Mouse (Mus musculus): ENCODE measurements around the gene Hvcn1. TPM values are rescaled to one million over a fixed set of nuclear protein-coding genes. Genes with fewer than 3 reads are reported as not detected.

The Hvcn1 gene
- polyA plus RNA-seq (2015; fragmentation: Nextera tagmentation; extraction: Ambion mirVana): 2.6 and 4.1 TPM in 2 replicates

DNA sequence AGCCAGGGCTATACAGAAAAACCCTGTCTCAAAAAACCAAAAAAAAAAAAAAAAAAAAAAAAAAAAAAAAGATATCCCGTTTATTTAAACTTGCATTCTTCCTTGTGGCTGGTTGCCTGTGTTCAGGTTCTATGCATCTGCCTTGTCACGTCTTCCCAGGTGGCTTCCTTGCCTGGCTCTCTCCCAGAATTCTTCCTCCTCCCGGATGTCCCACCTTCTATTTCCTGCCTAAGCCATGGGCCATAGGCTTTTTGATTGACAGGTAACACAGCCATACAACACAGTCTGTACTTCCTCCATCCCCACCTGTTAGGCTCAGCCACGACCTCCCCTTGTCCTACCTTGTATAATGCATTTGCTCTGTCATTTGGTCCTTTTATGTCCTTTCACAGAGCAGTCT, at the start of gene Hvcn1:
Gene Hvcn1, plus strand, starts transcription at position 330 of the 400 bp plus-strand sequence.
- WGBS: 75% methylated on average over 4 of the region's 4 CpGs
- Histone ChIP-seq H3K36me3 (no peaks in the 10 kb centered on the region), H3K4me2 (no peak within 1 kb of the TSS), H3K27ac (no peak within 1 kb of the TSS), H3K4me3 (no peak within 1 kb of the TSS), H3K9me3 (replicated peaks) (no peaks in the 10 kb centered on the region), H3K9ac (no peak within 1 kb of the TSS), H3K27me3 (no peaks in the 10 kb centered on the region), H3K4me1 (replicated peaks) (peaks cover 14% of the 10 kb centered on the region)
- no peak for ATAC-seq (replicated peaks; ENCODE audit: insufficient number of reproducible peaks, insufficient read depth, low FRiP score, low read depth)

DNA sequence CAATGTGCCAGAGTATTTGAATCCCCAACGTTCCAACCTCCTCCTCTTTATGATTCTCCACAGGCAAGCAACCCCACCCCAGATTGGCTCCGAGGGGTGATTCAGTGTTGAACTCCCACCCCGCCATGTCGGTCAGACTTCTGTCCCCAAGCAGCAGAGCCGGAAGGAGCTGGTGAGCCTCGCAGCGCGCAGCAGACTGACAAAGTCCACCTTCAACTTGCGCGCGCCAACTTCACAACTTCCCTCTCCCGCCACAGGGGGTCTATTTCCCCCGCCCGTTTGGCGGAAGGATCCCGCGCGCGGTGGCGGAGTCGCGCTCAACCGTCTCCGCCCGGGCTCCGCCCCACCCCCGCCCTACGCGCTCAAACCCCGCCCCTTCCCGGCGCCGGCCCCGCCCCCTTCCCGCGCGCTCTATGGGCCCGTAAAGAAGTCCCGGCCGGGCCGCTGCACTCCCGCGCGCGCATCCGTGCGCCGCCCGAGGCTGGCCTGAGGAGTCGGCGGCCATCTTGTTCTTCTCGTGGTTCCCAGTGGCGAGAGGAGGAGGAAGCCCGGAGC, 48.7 kb upstream of the Hvcn1 start, which contains the start of gene Ppp1cc:
Gene Ppp1cc, plus strand, starts transcription at position 452 of the 555 bp plus-strand sequence.
- no peaks in the 10 kb centered on the region for H3K27me3 ChIP-seq
- peak within 1 kb of the TSS; percentile 90 for H3K27ac ChIP-seq
- H3K9me3 ChIP-seq (replicated peaks): no peaks in the 10 kb centered on the region
- peak within 1 kb of the TSS; percentile 85 for H3K4me2 ChIP-seq
- H3K4me1 ChIP-seq (replicated peaks): peaks cover 64% of the 10 kb centered on the region
- H3K36me3 ChIP-seq: no peaks in the 10 kb centered on the region
- under 1% methylated on average over 38 of the region's 54 CpGs for WGBS
- peak; percentile 89 for ATAC-seq (replicated peaks; ENCODE audit: insufficient number of reproducible peaks, insufficient read depth, low FRiP score, low read depth)
- H3K4me3 ChIP-seq: peak within 1 kb of the TSS; percentile 91
- peak within 1 kb of the TSS; percentile 92 for H3K9ac ChIP-seq

DNA sequence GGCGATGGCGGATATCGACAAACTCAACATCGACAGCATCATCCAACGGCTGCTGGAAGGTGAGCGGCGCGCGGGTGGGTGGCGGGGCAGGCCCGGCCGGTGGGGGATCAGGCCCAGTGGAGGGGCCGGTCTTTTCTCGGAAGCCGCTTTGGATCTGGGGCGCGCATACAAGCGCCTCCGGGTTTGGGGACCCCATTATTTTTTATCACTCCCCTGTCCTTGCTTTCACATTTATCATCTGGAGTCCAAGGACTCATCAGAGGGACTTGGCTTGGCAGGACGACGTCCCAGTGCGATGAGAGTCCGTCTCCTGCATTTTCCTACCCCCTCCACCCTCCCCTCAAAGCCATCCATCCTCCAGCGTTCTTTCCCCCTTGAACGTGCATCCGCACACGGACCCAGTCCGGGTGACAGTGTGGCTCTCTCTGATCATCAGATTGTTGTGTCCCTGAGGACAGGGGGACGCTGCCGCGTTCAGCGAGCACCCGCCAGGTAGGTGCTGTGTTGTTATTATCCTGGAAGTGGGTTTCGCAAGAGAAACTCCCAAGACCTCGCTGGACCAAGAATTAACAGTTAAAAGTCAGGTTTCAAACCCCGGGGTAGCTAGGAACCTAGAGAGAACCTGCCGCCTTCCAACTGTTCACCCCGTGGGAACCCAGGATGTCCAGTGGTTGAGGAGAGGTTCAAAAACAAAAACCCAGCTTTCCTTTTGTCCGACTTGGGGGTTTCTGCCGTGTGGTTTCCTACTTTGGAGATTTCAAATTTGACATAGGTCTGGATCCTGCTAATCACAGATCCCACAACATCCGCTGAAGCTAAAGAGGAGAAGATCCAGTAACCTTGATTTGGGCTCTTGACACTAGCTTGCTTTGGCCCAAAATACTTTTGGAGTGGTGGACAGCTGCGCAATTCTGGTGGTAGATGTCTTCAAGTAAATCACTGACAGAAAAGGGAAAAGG, 47.8 kb upstream of the Hvcn1 start:
- Histone ChIP-seq H3K27me3 (no peaks in the 10 kb centered on the region), H3K4me1 (replicated peaks) (peaks cover 72% of the 10 kb centered on the region)

DNA sequence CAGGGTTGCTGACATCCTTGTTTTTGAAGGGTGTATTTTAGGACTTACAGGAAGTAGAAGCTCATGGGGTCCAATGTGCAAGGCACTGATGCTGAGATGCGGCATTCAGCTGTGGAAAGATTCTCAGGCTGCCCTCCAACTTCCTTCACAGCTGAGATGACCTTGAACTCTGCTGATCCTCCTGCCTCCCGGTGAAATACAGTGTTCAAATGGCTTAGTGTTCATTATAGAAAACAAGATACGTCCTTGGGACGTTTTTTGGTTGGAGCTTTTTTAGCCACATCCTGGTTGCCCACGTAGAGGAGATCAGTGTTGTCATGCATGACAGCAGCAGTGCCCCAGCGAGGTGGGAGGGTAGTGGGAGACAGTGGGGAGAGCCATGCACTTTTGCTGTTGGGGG, 43.4 kb upstream of the Hvcn1 start:
- H3K4me1 ChIP-seq (replicated peaks): peaks cover 89% of the 10 kb centered on the region
- peak overlapping the region; percentile 55 for H3K27ac ChIP-seq
- no peaks in the 10 kb centered on the region for H3K27me3 ChIP-seq
- 31% methylated on average over 6 of the region's 6 CpGs for WGBS
- no peaks in the 10 kb centered on the region for H3K9me3 ChIP-seq (replicated peaks)
- H3K4me3 ChIP-seq: no peak overlapping the region
- no peak overlapping the region for H3K9ac ChIP-seq
- H3K4me2 ChIP-seq: peak overlapping the region; percentile 28
- ATAC-seq (replicated peaks; ENCODE audit: insufficient number of reproducible peaks, insufficient read depth, low FRiP score, low read depth): no peak
- H3K36me3 ChIP-seq: peaks cover 21% of the 10 kb centered on the region; the same call in 1 of the 2 replicates

More for the DNA sequence above, 47.8 kb upstream of the Hvcn1 start:
- Histone ChIP-seq H3K9me3 (replicated peaks) (no peaks in the 10 kb centered on the region), H3K4me2 (peak overlapping the region; percentile 70), H3K4me3 (peak overlapping the region; percentile 91), H3K36me3 (peaks cover 5% of the 10 kb centered on the region; the same call in 1 of the 2 replicates), H3K27ac (peak overlapping the region; percentile 82), H3K9ac (peak overlapping the region; percentile 92)
- 2% methylated on average over 41 of the region's 42 CpGs for WGBS
- peak; percentile 16; the same call in 1 of the 2 replicates for ATAC-seq (replicated peaks; ENCODE audit: insufficient number of reproducible peaks, insufficient read depth, low FRiP score, low read depth)

DNA sequence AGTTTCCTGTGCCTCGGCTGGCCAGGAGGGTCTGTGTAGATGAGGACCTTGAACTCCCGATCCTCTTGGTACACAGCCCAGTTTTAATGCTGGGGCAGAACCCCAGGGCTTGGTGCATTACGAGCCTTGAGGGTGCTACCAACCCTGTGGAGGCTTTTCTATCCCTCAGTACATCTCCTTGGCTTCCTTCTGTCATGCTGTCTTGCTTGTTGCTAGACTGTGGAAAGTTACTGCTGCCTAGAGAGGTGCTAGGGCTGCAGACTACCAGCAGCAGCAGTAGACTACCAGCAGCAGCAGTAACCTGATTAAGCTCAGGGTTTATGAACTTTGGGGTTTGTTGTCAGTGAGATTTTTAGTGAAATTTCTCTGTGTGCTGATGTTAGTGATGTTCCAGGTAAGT, 42.6 kb upstream of the Hvcn1 start:
- WGBS: 71% methylated on average over 3 of the region's 3 CpGs
- peaks cover 27% of the 10 kb centered on the region for H3K36me3 ChIP-seq

DNA sequence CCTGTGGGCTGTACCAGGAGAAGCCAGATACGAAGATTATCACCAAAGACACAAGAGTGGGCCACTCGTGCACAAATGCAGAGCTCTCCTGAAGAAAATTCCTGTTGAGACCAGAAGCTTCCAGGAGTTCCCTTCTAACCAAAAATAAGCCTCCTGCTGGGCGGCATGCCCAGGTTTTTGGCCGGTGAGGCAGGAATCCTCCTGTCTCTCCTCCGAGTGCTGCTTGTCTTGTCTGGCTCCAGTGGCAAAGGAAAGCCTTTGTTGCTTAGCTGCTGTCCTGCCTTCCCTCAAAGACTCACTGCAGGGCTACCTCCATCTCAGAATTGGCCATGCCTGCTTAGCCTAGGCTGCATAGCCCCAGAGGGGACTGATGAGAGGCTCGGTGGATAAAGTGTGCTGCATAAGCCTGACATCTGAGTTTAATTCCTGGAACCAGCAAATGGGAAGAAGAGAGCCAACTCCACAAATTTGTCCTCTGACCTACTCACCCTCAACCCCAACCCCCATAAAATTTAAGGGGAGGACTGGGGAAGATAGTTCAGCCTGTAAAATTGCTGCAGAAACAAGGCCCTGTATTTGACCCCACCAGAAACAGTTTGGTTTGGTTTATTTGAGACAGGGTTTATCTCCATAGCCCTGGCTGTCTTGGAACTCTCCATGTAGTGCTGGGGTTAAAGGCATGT, 41.2 kb upstream of the Hvcn1 start:
- H3K9me3 ChIP-seq (replicated peaks): no peaks in the 10 kb centered on the region
- ATAC-seq (replicated peaks; ENCODE audit: insufficient number of reproducible peaks, insufficient read depth, low FRiP score, low read depth): no peak
- peak overlapping the region; percentile 57; the same call in 1 of the 2 replicates for H3K27ac ChIP-seq
- peaks cover 84% of the 10 kb centered on the region for H3K4me1 ChIP-seq (replicated peaks)
- peaks cover 41% of the 10 kb centered on the region for H3K36me3 ChIP-seq
- H3K27me3 ChIP-seq: no peaks in the 10 kb centered on the region
- no peak overlapping the region for H3K4me3 ChIP-seq
- H3K9ac ChIP-seq: no peak overlapping the region
- H3K4me2 ChIP-seq: no peak overlapping the region
- 29% methylated on average over 6 of the region's 6 CpGs for WGBS

More for the DNA sequence above, 42.6 kb upstream of the Hvcn1 start:
- no peak for ATAC-seq (replicated peaks; ENCODE audit: insufficient number of reproducible peaks, insufficient read depth, low FRiP score, low read depth)
- H3K9ac ChIP-seq: no peak overlapping the region
- H3K4me1 ChIP-seq (replicated peaks): peaks cover 93% of the 10 kb centered on the region
- no peak overlapping the region for H3K4me3 ChIP-seq
- H3K9me3 ChIP-seq (replicated peaks): no peaks in the 10 kb centered on the region
- H3K27me3 ChIP-seq: no peaks in the 10 kb centered on the region
- no peak overlapping the region for H3K4me2 ChIP-seq
- peak overlapping the region; percentile 2; the same call in 1 of the 2 replicates for H3K27ac ChIP-seq

DNA sequence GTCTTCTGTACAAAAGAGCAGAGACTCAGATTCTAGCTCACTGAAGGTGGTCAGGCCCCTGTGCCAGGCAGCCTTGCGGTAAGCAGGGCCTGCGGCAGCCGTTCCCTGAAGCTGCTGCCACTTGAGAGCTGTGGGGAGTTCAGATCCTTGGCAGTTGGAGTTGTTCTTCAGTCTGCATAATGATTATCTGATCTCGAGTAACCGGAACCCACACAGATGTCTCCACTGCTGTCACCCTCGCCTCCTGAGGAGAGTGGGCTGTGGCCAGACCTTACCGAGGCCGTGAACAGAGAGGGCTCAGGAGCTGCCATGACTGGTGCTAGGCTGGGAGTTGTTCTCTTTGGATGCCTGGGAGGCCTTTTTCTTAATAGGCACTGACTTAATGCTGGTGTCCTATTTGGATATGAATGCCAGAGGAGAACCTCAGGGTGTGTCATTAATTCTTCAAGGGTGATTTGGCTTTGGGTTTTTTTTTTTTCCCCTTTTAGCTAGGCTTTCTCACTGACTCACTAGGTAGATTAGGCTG, 39.9 kb upstream of the Hvcn1 start:
- 41% methylated on average over 8 of the region's 8 CpGs for WGBS
- Histone ChIP-seq H3K9me3 (replicated peaks) (no peaks in the 10 kb centered on the region), H3K36me3 (peaks cover 54% of the 10 kb centered on the region), H3K4me2 (peak overlapping the region; percentile 14; the same call in 1 of the 2 replicates), H3K27me3 (no peaks in the 10 kb centered on the region), H3K9ac (no peak overlapping the region), H3K27ac (peak overlapping the region; percentile 57), H3K4me3 (0 out of 2 replicates have a peak overlapping the region, but pooled peaks have one; percentile 1), H3K4me1 (replicated peaks) (peaks cover 71% of the 10 kb centered on the region)
- ATAC-seq (replicated peaks; ENCODE audit: insufficient number of reproducible peaks, insufficient read depth, low FRiP score, low read depth): no peak

DNA sequence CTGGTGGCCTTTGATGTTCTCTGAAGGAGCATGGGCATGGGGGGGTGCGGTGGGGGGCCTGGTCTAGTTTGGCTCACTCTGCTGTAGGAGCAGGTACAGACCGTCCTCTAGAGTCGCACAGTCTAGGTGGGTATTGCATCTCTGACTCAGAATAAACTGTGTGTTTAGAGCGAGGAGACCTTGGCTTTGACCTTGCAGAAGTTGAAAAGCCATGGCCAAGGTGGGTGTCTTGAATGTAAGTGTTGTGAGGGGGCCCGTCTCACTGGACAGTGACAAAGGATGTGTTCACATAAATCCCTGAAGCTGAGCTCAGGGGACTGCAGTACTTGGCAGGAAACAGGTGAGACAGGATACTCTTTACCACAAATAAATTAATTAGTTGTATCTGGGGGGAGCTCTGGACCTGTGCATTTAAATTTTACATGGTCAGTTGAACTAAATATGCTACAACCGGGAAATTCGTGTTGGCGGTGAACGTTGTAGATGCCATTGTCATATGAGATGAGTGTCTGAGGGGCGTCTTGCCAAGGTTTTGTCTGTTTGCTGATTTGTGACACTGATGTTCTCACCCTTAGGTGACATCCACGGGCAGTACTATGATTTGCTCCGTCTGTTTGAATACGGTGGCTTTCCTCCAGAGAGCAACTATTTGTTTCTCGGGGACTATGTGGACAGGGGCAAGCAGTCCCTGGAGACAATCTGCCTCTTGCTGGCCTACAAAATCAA, 38.1 kb upstream of the Hvcn1 start:
- Histone ChIP-seq H3K4me2 (no peak overlapping the region), H3K9ac (no peak overlapping the region), H3K27ac (peak overlapping the region; percentile 57; the same call in 1 of the 2 replicates), H3K9me3 (replicated peaks) (no peaks in the 10 kb centered on the region), H3K4me3 (no peak overlapping the region), H3K27me3 (no peaks in the 10 kb centered on the region), H3K4me1 (replicated peaks) (peaks cover 54% of the 10 kb centered on the region), H3K36me3 (peaks cover 66% of the 10 kb centered on the region)
- ATAC-seq (replicated peaks; ENCODE audit: insufficient number of reproducible peaks, insufficient read depth, low FRiP score, low read depth): no peak
- WGBS: 69% methylated on average over 14 of the region's 14 CpGs

DNA sequence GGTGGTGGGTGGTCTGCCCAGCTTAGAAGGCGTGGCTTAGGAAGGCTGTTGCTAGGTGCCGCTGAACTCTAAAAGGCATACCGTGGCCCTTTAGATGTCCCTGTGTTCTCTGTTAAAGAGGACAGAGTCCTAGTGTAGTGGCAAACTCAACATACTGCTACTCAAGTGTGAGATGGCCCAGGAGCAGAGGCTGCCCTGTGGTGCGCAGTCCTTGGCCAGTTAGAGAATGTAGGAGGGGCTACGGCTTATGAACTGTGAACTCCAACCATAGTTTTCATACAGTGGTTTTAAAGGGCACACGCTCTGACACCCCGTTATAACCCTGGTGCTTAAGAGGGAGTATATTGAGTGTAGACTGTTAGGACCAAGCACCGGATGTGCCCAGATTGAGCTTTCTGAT, 35.5 kb upstream of the Hvcn1 start:
- no peak for ATAC-seq (replicated peaks; ENCODE audit: insufficient number of reproducible peaks, insufficient read depth, low FRiP score, low read depth)
- no peaks in the 10 kb centered on the region for H3K9me3 ChIP-seq (replicated peaks)
- H3K4me1 ChIP-seq (replicated peaks): peaks cover 28% of the 10 kb centered on the region
- H3K27ac ChIP-seq: no peak overlapping the region
- WGBS: 89% methylated on average over 8 of the region's 8 CpGs
- no peak overlapping the region for H3K9ac ChIP-seq
- H3K4me3 ChIP-seq: no peak overlapping the region
- H3K27me3 ChIP-seq: no peaks in the 10 kb centered on the region
- peaks cover 64% of the 10 kb centered on the region for H3K36me3 ChIP-seq
- no peak overlapping the region for H3K4me2 ChIP-seq

DNA sequence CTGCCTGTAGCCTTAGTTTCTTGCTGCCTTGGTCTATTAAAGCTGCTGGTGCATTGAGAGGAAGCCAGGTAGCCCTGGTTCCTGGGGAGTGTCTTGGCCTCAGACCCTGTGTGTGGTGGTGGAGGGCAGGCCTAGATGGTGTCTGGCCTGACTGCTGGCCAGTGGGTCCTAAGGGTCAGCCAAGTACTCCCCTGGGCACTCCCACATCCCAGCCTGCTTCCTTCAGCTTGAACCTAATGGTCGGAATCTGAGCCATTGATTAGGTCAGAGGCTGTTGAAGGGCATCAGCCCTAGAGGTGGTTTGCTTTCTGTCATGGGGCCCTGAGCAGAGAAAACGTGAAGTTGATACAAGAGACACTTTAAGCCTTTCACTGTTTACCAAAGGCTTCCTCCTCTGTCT, 31.2 kb upstream of the Hvcn1 start:
- Histone ChIP-seq H3K9me3 (replicated peaks) (no peaks in the 10 kb centered on the region), H3K4me2 (no peak overlapping the region), H3K9ac (no peak overlapping the region), H3K27ac (no peak overlapping the region), H3K27me3 (no peaks in the 10 kb centered on the region), H3K36me3 (peaks cover 46% of the 10 kb centered on the region), H3K4me1 (replicated peaks) (0 out of 2 replicates have a peak, but pooled peaks cover under 1% of the 10 kb centered on the region), H3K4me3 (no peak overlapping the region)
- WGBS: 48% methylated on average over 2 of the region's 2 CpGs
- no peak for ATAC-seq (replicated peaks; ENCODE audit: insufficient number of reproducible peaks, insufficient read depth, low FRiP score, low read depth)

All from heart, embryonic 15.5 days (tissue).